Comparison of ENCODE assay signal across 8 mouse cellular contexts in genomic region chr16:18836073-18836467, GRCm38 (mm10). TPM values are rescaled to one million over a fixed set of nuclear protein-coding genes. Genes with fewer than 3 reads are reported as not detected.
A peak's percentile ranks its signal among the peaks of the same experiment; 100 is the strongest.
DNase-seq lines count a peak whose midpoint lies in the region; ATAC-seq and TF ChIP-seq lines count a peak whose summit lies in the region.

No protein-coding gene starts in this region.

- no peaks in the 10 kb centered on the region for H3K27me3 ChIP-seq in kidney, embryonic 15.5 days
- H3K27me3 ChIP-seq in embryonic facial prominence, embryonic 10.5 days (replicated peaks; ENCODE audit: low read depth, poor library complexity, severe bottlenecking), result no peaks in the 10 kb centered on the region
- no peaks in the 10 kb centered on the region for H3K27me3 ChIP-seq in hindbrain, postnatal 0 days (ENCODE audit: insufficient read depth, low read length)
- no peaks in the 10 kb centered on the region for H3K27me3 ChIP-seq in midbrain, embryonic 15.5 days (replicated peaks)

- no peak for DNase-seq in kidney, postnatal 14 days
- no peak for DNase-seq in embryonic facial prominence, embryonic 10.5 days (ENCODE audit: low spot score)
- no peak for DNase-seq in hindbrain, postnatal 0 days (ENCODE audit: low spot score)
- DNase-seq in left cerebral cortex, postnatal 10 days (ENCODE audit: extremely low spot score in 1 of 2, low spot score in 2 of 2), result no peak
- DNase-seq in spleen, postnatal 14 days (ENCODE audit: low spot score in 2 of 2), result no peak
- DNase-seq in left cerebral cortex, adult 11 months (ENCODE audit: low spot score), result no peak

- peaks cover 52% of the 10 kb centered on the region for H3K36me3 ChIP-seq in kidney, embryonic 15.5 days
- peaks cover 65% of the 10 kb centered on the region for H3K36me3 ChIP-seq in embryonic facial prominence, embryonic 10.5 days (replicated peaks)
- peaks cover 22% of the 10 kb centered on the region; the same call in 1 of the 2 replicates for H3K36me3 ChIP-seq in hindbrain, postnatal 0 days (ENCODE audit: insufficient read depth, low read length)
- H3K36me3 ChIP-seq in midbrain, embryonic 15.5 days (replicated peaks), result peaks cover 12% of the 10 kb centered on the region

- intact Hi-C loops in left cerebral cortex, postnatal 10 days (cut with DNase I), result no loop called here

- WGBS in kidney, embryonic 15.5 days, result 28% methylated on average over 3 of the region's 3 CpGs
- WGBS in embryonic facial prominence, embryonic 10.5 days, result 21% methylated on average over 3 of the region's 3 CpGs
- WGBS in hindbrain, postnatal 0 days, result 32% methylated on average over 3 of the region's 3 CpGs
- WGBS in midbrain, embryonic 15.5 days, result 27% methylated on average over 3 of the region's 3 CpGs

- ATAC-seq in kidney, embryonic 15.5 days (replicated peaks; ENCODE audit: low FRiP score), result peak; percentile 52
- ATAC-seq in hindbrain, postnatal 0 days, result peak; percentile 39
- peak; percentile 67 for ATAC-seq in midbrain, embryonic 15.5 days (replicated peaks)

- peak overlapping the region; percentile 68 for H3K4me2 ChIP-seq in kidney, embryonic 15.5 days
- H3K4me2 ChIP-seq in hindbrain, postnatal 0 days (ENCODE audit: low read depth, low read length), result peak overlapping the region; percentile 77
- H3K4me2 ChIP-seq in midbrain, embryonic 15.5 days, result peak overlapping the region; percentile 76

- H3K9me3 ChIP-seq in kidney, embryonic 15.5 days (replicated peaks), result no peaks in the 10 kb centered on the region
- H3K9me3 ChIP-seq in embryonic facial prominence, embryonic 10.5 days, result no peaks in the 10 kb centered on the region
- H3K9me3 ChIP-seq in hindbrain, postnatal 0 days (ENCODE audit: low read length), result no peaks in the 10 kb centered on the region
- no peaks in the 10 kb centered on the region for H3K9me3 ChIP-seq in midbrain, embryonic 15.5 days

- H3K27ac ChIP-seq in kidney, embryonic 15.5 days, result no peak overlapping the region
- no peak overlapping the region for H3K27ac ChIP-seq in embryonic facial prominence, embryonic 10.5 days (replicated peaks)
- 0 out of 2 replicates have a peak overlapping the region, but pooled peaks have one; percentile 86 for H3K27ac ChIP-seq in hindbrain, postnatal 0 days
- no peak overlapping the region for H3K27ac ChIP-seq in midbrain, embryonic 15.5 days

- peak overlapping the region; percentile 84 for H3K4me3 ChIP-seq in kidney, embryonic 15.5 days (replicated peaks)
- peak overlapping the region; percentile 95 for H3K4me3 ChIP-seq in embryonic facial prominence, embryonic 10.5 days
- H3K4me3 ChIP-seq in hindbrain, postnatal 0 days (ENCODE audit: low read length), result peak overlapping the region; percentile 94
- H3K4me3 ChIP-seq in midbrain, embryonic 15.5 days, result peak overlapping the region; percentile 74

- no peak overlapping the region for H3K9ac ChIP-seq in kidney, embryonic 15.5 days
- peak overlapping the region; percentile 94 for H3K9ac ChIP-seq in hindbrain, postnatal 0 days (replicated peaks; ENCODE audit: low read length)
- peak overlapping the region; percentile 80; the same call in 1 of the 2 replicates for H3K9ac ChIP-seq in midbrain, embryonic 15.5 days

- H3K4me1 ChIP-seq in kidney, embryonic 15.5 days, result peaks cover 4% of the 10 kb centered on the region; the same call in 1 of the 2 replicates
- H3K4me1 ChIP-seq in embryonic facial prominence, embryonic 10.5 days, result peaks cover 5% of the 10 kb centered on the region; the same call in 1 of the 2 replicates
- H3K4me1 ChIP-seq in hindbrain, postnatal 0 days (ENCODE audit: insufficient read depth, low read length), result no peaks in the 10 kb centered on the region
- peaks cover 14% of the 10 kb centered on the region for H3K4me1 ChIP-seq in midbrain, embryonic 15.5 days

- TF ChIP-seq CTCF in hindbrain, postnatal 0 days (IDR thresholded peaks at IDR 0.05; ENCODE audit: low read depth), result no peak

RNA-seq across cellular contexts. Expression of gene 2510002D24Rik, which starts 0.3 kb away (rescaled TPM):
- 41.3 and 47.7 TPM in 2 replicates for polyA plus RNA-seq in kidney, embryonic 15.5 days (2015; fragmentation: Nextera tagmentation; extraction: Ambion mirVana)
- 32.6 and 34.9 TPM in 2 replicates for polyA plus RNA-seq in embryonic facial prominence, embryonic 10.5 days (2016; fragmentation: Nextera tagmentation; extraction: Ambion mirVana)
- 33.4 and 34.1 TPM in 2 replicates for total RNA-seq in hindbrain, postnatal 0 days (2014; rRNA removed)
- polyA plus RNA-seq in hindbrain, postnatal 0 days (2015; fragmentation: Nextera tagmentation; extraction: Ambion mirVana), result 50.1 and 52.1 TPM in 2 replicates
- 48.2 and 50.5 TPM in 2 replicates for polyA plus RNA-seq in midbrain, embryonic 15.5 days (2015; fragmentation: Nextera tagmentation; extraction: Ambion mirVana)
- total RNA-seq in left cerebral cortex, postnatal 10 days (2021), result 10 to 100 TPM; 24.5 to 26.7 TPM

RNA-seq across cellular contexts. Expression of gene Gm28539, which starts 0.3 kb away (rescaled TPM):
- not detected in 2 replicates for polyA plus RNA-seq in kidney, embryonic 15.5 days (2015; fragmentation: Nextera tagmentation; extraction: Ambion mirVana)
- not detected in 2 replicates for polyA plus RNA-seq in embryonic facial prominence, embryonic 10.5 days (2016; fragmentation: Nextera tagmentation; extraction: Ambion mirVana)
- not detected in 2 replicates for total RNA-seq in hindbrain, postnatal 0 days (2014; rRNA removed)
- polyA plus RNA-seq in hindbrain, postnatal 0 days (2015; fragmentation: Nextera tagmentation; extraction: Ambion mirVana), result not detected in 2 replicates
- polyA plus RNA-seq in midbrain, embryonic 15.5 days (2015; fragmentation: Nextera tagmentation; extraction: Ambion mirVana), result 0.17 and 0.28 TPM in 2 replicates
- total RNA-seq in left cerebral cortex, postnatal 10 days (2021), result 10 to 100 TPM in 1 of 2 experiments, 1 to 10 TPM in 1; 6.8 to 16.1 TPM

RNA-seq across cellular contexts. Expression of gene Cdc45, which starts 24.3 kb away (rescaled TPM):
- polyA plus RNA-seq in kidney, embryonic 15.5 days (2015; fragmentation: Nextera tagmentation; extraction: Ambion mirVana), result 47.6 and 54.0 TPM in 2 replicates
- polyA plus RNA-seq in embryonic facial prominence, embryonic 10.5 days (2016; fragmentation: Nextera tagmentation; extraction: Ambion mirVana), result 73.8 and 77.3 TPM in 2 replicates
- 14.8 and 15.9 TPM in 2 replicates for total RNA-seq in hindbrain, postnatal 0 days (2014; rRNA removed)
- polyA plus RNA-seq in hindbrain, postnatal 0 days (2015; fragmentation: Nextera tagmentation; extraction: Ambion mirVana), result 7.2 and 7.9 TPM in 2 replicates
- polyA plus RNA-seq in midbrain, embryonic 15.5 days (2015; fragmentation: Nextera tagmentation; extraction: Ambion mirVana), result 6.9 and 8.5 TPM in 2 replicates
- 1 to 10 TPM; 2.7 to 3.8 TPM for total RNA-seq in left cerebral cortex, postnatal 10 days (2021)

RNA-seq across cellular contexts. Expression of gene Ufd1, which starts 24.5 kb away (rescaled TPM):
- 87.0 and 101 TPM in 2 replicates for polyA plus RNA-seq in kidney, embryonic 15.5 days (2015; fragmentation: Nextera tagmentation; extraction: Ambion mirVana)
- polyA plus RNA-seq in embryonic facial prominence, embryonic 10.5 days (2016; fragmentation: Nextera tagmentation; extraction: Ambion mirVana), result 103 and 107 TPM in 2 replicates
- total RNA-seq in hindbrain, postnatal 0 days (2014; rRNA removed), result 39.6 and 53.3 TPM in 2 replicates
- polyA plus RNA-seq in hindbrain, postnatal 0 days (2015; fragmentation: Nextera tagmentation; extraction: Ambion mirVana), result 114 and 118 TPM in 2 replicates
- polyA plus RNA-seq in midbrain, embryonic 15.5 days (2015; fragmentation: Nextera tagmentation; extraction: Ambion mirVana), result 107 and 122 TPM in 2 replicates
- 100 to 1,000 TPM in 1 of 2 experiments, 10 to 100 TPM in 1; 91.3 to 100 TPM for total RNA-seq in left cerebral cortex, postnatal 10 days (2021)

RNA-seq across cellular contexts. Expression of gene Mrpl40, which starts 40.6 kb away (rescaled TPM):
- polyA plus RNA-seq in kidney, embryonic 15.5 days (2015; fragmentation: Nextera tagmentation; extraction: Ambion mirVana), result 101 and 108 TPM in 2 replicates
- 122 and 128 TPM in 2 replicates for polyA plus RNA-seq in embryonic facial prominence, embryonic 10.5 days (2016; fragmentation: Nextera tagmentation; extraction: Ambion mirVana)
- total RNA-seq in hindbrain, postnatal 0 days (2014; rRNA removed), result 13.8 and 21.9 TPM in 2 replicates
- polyA plus RNA-seq in hindbrain, postnatal 0 days (2015; fragmentation: Nextera tagmentation; extraction: Ambion mirVana), result 83.9 and 85.8 TPM in 2 replicates
- 73.1 and 74.2 TPM in 2 replicates for polyA plus RNA-seq in midbrain, embryonic 15.5 days (2015; fragmentation: Nextera tagmentation; extraction: Ambion mirVana)
- total RNA-seq in left cerebral cortex, postnatal 10 days (2021), result 10 to 100 TPM; 39.0 to 40.4 TPM
